Mouse (Mus musculus) layer of hippocampus, adult 8-10 months (tissue): ENCODE measurements at regions not wholly inside any gene's neighbourhood (a gene's known extent, or its start where the extent isn't known, plus 50 kb on each side); places are given as distances from the start of the nearest gene placed in this dataset.
"Not testable (repeated sequence)": the region's sequence is repeated elsewhere in the genome, so short reads cannot be mapped to it uniquely, and the experiment has no call there.

Experiments
- DNase-seq, 2 experiments: peaks; one replicate each; pipeline ENCODE4 v3.0.0; 2022; ENCODE audit warnings: low spot score in 2 of 2

DNA sequence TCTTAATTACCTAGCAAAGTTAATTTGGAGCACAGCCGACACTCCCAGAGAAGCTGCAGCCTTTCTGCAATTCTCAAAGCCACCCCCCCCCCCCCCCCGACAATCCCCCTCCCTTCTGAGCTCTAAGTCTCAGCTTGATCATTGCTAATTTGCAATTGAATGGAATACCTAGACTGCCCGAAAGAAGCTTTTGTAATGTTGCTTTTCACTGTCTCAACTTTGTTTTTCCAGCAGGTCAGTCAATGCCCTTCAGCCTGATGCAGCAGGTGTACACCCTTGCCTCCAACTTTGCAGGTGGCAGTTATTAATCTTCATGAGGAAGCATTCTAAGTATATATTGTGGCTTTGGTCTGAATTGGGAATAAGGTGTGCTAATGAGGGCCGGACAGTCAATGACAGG is 1006.6 kb upstream of the Gm8797 start:
- DNase-seq: no peak

DNA sequence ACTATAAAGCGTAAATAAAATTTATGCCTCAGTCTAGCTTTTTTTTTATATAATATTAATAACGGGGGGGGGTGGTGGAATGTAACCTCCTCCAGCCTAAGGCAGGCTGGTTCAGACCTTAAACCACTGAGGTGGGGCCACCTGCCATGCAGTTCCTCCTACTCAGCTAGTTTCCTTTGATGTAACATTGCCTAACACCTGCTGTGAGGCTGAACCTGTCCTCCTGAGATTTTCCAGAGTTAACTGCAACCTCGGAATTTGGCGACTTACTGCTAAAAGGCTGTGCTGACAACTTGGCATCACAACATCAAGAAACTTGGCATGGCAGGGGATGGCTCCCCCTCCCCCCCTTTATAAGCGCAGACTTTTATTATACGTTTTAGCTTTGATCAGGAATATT is 1006.0 kb upstream of the Gm8797 start:
- no peak for DNase-seq

DNA sequence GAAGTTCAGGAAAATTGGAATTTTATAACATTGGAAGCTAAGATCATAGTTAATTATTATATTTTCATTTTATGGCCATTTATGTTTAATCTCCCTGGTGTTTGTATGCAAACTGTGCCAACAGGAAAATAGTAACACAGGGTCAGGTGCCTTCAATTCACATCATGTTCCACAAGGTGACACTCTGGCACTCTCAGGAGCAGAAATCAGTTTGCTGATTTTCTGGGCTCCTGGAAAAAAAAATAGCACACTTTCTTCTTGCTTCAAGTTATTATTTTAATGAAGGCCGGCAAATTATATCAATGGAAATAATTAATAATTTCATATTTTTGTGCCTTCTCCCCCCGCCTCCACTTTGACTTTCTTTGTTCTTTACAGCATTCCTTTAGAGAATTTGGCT is 994.5 kb upstream of the Gm8797 start:
- DNase-seq: no peak

DNA sequence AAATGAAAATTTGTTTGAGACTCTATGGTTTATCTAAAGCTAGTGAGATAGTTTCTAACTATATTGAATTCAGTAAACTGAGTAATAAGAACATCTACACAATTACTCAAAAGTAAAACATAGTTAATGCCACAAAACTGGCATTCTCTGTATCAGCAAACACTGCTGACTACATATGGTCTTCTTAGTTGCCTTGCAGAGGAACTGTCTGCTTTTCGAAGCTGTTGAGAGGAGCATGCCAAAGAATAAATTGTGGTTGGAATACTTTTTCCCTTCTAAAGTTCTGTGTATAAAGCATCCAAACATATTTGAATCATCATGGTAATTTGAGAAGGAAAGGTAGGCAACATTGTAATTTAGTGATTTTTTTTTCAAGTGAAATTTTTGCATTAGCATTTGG is 993.5 kb upstream of the Gm8797 start:
- no peak for DNase-seq

DNA sequence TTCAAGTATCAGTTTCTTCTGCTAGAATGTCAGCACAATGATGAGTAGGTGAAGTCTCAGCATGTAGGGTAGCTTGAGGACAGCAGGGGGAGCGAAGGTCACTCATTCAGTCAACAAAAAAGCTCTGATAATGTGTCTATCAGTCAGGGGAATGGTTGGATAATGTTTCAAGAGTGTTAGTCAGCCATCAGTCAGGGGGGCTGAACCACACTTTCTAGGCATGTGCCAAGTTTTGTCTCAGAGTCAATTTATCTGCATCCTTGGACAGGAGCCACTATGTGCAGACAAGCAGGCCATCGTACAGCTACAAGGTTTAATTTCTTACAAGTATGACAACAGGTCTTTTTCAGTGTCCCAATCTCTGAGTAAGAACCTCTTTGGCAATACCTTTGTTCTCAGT is 987.5 kb upstream of the Gm8797 start:
- DNase-seq: no peak

DNA sequence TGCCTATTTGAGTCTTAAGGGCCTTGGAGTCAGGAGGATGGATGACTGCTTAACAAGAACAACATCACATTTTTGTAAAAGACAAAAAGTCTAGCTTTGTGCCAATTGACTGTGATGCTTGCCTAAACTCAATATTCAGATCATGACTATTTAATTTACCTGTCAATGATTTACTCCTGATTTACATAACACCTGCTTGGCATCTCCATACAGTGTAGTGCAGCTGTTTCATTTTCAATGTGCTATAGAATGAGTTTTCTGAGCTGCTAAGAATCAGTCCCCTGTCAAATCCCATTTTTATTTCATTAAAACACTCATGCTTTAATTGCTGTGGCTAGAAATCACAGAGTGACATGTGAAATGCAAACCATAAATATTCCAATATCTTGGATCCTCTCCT is 974.0 kb upstream of the Gm8797 start:
- no peak for DNase-seq

DNA sequence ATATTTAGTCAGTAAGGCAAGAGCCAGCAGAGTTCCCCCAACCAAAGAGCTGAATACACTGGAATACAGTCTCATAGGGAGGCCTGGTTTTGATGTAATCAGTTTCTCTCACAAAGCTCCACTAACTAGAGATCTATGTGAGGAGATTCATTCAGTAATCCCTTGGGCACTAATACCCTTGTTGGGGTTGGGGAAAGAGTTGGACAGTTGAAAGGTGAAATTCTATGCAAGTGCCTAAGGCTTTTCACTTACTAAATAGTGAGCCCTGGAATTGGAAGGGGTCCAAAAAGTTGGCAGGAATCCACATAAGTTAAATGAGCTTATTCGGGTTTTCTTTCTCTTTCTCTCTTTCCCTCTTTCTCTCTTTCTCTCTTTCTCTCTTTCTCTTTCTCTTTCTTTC is 965.4 kb upstream of the Gm8797 start:
- DNase-seq: no peak

DNA sequence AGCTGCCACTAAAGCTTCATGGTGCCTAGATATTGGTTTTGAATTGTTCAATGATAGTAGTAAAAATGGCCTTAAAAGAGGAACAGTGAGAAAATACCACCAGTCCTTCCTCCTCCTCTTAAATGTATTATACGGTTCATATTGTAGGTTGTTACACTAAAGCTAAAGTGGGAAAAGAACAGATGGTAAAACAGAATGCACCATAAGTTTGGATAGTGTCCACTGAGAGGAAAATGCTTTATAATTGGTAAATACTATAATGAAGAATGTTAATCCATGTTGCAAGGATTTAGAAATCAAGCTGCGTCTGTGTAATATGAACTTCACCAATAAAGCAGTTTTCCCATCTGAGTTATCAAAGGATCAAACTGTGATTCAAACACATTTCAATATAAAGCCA is 957.5 kb upstream of the Gm8797 start:
- no peak for DNase-seq

DNA sequence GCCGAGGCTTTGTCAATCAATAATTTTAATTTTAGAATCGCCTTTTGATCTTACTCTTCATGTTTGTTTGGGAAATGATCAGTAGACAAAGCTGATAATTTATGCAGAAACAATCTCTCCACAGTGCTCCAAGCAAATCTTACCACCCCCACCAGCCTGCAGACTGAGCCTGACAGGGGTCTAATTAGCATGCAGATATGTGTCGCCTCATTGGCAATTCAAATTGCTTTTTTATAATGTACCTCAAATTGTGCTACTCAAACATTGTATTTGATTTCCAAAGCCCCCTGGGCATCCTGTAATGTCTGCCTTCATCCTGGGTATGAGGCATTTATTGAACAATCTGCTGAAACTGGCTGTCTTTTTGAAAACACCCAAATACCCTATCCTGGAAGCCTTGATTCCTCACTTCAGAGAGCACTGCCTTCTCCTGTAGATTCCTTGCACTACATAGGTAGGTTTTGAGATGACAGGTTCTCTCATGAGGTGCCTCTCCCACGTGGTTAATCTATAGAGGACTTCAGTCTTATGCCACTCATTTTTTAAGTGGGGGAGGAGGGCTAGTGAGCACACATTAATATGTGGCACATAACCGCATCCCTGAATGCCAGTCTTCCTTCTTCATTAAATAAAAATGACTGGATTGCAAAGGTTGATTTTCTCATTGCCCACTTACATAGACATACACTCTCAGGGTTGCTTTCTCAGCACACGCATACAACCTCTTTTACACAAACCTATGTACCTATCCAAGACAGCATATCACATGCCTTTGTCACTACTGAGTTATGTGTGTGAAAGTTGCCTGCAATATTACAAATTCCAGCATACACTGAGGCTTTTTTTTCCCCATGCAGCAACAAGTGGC is 954.3 kb upstream of the Gm8797 start:
- DNase-seq: no peak

DNA sequence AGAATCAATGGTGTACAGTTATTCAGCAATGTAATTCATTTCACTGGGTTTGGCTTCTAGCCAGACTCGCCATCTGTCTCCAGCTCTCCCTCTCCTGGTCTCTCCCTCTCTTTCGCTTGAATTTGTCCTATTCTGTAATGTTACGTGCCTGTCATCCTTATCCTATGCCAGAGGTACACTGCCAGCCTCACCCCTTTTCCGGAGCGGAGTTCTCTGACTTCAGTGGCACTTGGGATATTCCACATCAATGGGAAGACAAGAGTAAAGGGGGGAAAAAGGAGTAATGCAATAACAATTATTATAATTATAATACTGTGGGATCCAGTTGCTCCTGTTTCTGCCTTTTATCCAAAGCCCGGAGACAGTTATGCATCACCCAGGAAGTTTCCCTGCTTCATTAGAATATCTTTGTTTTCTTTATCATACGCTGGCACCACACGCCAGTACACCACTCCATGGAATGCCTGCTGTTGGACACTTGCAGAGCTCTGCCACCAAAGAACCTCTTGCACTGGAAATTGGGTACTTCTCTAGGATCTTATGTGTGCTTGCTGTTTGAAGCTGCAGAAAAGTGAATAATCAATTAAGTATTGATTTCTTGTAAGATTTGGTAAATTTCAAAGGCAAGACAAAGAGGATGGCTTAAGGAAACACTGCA is 953.6 kb upstream of the Gm8797 start:
- peak; percentile 54 to 62 for DNase-seq

DNA sequence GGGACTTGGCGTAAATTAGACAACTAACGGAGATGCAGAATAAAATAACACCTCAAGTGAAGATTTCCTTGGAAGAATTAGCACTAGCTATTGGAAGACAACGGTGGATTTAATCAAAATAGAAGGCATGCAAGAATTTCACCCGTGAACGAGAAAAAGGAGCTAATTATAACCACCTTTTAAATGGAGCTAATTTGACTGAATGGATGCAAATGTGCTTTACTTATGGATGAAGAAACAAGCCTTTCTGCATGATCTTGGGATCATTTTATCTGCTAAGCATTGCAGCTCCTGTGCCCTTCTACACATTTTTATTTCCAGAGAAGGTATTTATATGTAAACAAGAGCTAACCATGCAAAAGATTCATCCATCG is 953.1 kb upstream of the Gm8797 start:
- DNase-seq: no peak

DNA sequence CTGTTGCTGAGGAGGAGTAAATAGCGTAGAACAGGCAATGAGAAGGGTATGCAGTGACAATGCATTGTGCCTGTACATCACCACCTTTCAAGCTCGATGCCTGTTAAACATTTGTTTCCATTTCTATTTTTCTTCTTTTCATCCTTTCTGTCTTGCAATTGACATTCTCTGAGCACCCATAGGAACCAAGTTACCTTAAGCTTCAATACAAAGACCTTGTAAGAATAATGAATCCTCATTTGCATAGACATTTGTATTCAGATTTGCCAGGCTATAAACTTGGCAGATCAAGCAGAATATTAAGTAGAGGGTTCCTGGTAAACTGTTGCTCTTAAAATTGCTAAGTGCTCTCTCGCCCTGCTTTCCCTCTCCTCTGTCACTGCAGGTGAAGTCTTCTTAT is 952.2 kb upstream of the Gm8797 start:
- no peak for DNase-seq

DNA sequence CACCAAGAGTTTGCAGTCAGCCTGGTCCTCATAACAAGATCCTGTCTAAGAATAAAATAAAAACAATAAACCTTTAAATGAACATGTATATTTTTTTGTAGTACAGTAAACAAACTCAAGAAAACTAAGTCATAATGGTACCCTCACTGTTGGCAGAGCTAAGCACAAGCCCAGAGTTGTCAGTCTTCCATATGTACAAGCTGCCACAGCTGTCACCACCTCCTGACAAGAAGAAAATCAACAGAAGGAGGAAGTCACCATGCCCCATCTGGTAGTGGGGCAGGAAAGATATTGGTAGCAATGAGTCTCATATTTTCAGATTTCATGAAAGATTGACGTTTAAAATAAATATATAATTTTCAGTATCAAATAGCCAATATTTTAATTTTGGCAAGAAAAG is 916.1 kb upstream of the Gm8797 start:
- DNase-seq: no peak

DNA sequence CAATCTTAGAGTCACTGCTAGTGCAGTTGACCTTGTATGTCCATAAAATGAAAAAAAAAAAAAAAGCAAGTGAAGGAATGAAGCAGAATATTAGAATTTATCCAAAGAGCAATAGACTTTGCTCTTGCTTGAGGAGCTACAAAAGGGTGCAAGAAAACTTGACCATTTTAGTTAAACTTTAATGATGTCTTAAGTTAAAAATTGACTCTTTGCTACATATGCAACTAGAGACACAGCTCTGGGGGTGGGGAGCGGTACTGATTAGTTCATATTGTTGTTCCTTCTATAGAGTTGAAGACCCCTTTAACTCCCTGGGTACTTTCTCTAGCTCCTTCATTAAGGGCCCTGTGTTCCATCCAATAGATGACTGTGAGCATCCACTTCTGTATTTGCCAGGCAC is 915.0 kb upstream of the Gm8797 start:
- no peak for DNase-seq

DNA sequence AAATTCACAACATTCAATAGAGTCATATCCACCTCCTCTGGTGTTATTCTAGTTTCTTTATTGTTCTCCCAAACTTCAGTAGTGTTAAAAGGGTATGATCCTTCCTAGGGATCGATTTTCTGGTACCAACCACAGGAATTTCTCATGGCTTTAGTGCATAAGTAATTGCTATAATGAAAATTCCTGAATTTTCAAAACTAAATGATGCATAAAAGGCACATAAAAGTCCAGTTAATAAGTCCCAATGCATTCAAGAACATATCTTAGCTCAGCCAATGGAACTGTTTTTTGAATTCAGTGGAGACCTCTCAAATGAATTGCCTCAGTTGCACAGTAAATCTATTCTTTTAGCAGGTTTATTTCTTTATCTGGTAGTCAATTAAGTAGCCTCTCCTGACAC is 913.7 kb upstream of the Gm8797 start:
- no peak for DNase-seq

DNA sequence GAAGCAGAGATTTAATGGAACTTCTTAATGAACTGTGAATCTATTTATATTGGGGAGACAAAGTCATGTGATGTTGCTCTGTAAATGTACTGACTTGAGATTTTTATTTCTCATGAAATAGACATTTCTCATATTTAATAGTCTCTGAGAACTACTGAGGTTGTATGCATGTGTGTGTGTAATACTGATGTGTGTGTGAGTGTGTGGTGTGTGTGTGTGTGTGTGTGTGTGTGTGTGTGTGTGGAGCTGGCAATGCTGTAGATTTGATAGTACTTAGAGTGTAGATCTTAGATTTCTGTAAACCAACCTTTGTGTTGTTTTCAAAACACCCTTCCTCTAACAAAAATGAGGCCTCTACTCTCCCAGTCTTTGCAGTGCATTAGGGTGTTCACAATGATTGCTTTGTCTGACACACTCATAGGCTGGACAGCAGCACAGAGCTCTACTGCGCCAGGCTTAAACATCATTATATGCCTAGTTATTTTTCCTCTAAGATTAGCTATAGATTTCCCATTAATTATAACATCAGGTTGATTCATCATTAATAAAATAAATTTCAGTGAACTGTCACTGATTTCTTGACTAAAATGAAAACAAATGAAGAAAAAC is 895.5 kb upstream of the Gm8797 start:
- no peak for DNase-seq

DNA sequence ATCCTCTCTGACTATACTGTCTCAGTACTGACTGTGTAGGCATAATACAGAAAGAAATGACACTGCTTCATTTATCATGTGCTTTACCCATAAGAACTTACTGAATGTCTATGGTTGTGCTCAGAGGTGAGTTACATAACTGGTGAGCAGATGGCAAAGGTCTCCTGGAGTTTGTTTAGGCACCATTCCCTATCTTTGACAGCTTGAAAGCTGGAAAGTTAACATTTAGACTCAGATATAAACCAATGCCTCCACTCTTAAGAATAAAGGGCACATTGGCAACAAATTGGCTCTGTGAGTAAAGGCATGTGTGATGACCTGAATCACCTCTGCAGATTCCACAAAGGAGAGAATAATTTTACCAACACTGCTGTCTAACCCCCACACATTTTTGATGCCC is 894.0 kb upstream of the Gm8797 start:
- no peak for DNase-seq

DNA sequence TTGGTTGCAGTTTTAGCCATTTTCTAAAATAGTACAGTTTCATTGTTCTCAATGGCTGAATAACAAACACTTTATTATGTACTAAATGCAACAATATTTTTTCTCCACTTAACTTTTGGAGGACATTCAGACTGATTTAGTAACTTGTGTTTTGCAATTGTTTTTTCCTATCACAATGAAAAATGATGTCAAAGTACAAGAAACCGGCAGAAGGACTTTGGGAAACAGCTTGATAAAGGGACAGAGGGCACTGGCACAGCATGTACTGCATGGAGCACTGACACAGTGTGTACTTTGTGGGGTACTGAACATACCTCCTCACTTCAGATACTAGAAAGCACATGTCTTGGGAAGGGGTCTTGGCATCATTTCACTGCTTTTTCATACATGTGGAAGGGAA is 884.4 kb upstream of the Gm8797 start:
- no peak for DNase-seq

DNA sequence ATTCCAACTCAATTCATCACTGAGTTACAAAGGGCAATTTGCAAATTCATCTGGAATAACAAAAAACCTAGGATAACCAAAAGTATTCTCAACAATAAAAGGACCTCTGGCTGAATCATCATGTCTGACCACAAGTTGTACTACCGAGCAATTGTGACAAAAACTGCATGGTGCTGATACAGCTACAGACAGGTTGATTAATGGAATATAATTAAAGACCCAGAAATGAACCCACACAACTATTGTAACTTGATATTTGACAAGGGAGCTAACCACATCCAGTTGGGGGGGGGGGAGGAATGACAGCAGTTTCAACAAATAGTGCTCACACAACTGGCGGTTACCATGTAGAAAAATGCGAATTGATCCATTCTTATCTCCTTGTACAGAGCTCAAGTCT is 864.7 kb upstream of the Gm8797 start:
- no peak for DNase-seq

DNA sequence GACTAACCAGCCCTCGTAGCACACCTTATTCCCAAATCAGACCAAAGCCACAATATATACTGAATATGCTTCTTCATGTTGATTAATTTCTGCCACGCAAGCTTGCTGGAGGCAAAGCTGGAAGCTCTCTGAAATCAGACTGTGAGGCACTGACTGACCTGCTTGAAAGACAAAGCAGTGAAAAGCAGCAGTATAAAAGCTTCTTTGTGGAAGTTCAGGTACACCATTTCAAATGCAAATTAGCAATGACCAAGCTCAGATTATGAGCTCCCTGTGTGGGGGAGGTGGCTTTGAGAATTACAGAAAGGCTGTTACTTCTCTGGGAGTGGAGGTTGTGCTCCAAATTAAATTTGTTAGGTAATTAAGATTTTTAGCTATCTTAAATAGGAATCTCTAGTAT is 857.5 kb upstream of the Gm8797 start:
- no peak for DNase-seq

DNA sequence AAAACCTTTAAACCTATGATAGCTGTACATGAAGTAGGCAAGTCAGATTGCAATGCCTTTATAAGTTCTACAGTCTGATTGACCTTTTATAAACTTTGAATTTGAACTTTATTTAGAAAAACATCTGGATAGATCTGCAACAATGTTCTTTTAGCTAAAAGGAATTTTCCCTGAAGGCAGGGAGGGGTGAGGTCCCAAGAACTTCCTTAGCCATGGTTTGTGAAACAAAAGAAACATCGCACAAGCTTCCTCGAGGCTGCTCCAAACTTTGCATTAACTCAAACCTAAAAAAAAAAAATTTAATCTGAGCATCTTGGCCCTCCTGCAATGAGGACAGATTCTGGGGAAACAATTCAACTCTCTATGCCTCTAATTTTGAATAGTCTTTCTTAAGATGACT is 854.8 kb upstream of the Gm8797 start:
- DNase-seq: no peak

DNA sequence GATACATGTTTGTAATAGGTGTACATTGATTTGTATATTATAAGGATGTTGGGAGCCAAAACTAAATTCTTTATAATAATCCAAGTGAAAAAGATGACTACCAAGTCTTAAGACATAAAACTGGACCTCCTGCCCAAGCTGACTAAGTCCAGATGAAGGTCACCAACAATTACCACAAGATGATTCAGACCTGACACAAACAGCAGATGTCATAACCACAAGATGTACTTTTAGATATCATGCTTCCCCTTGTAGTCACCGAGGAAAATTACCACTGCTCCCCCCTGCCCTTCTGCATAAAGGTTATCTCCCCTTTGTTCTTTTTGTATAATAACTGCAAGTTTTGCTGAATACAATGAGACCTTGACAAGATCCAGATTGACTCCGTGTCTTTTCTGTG is 843.0 kb upstream of the Gm8797 start:
- DNase-seq: not testable (repeated sequence)

DNA sequence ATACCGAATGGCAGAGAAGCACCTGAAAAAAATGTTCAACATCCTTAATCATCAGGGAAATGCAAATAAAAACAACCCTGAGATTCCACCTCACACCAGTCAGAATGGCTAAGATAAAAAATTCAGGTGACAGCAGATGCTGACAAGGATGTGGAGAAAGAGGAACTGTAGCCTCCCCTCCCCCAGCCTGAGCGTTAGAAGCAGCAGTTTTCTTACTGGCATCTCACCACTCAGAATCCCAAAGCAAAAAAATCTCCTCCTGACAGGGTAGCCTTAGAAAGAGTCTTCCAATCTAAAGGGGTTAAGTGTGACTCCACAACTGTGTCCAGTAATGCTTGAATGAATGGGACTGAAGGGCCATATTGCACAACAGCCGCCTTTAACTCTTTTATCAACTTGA is 819.9 kb upstream of the Gm8797 start:
- DNase-seq: not testable (repeated sequence)
